Mouse (Mus musculus) adrenal gland, adult (tissue): ENCODE data around the gene Helt.
A peak's percentile ranks its signal among the peaks of the same experiment; 100 is the strongest.
"Not testable (repeated sequence)": the region's sequence is repeated elsewhere in the genome, so short reads cannot be mapped to it uniquely, and the experiment has no call there.

Experiments used
- DNase-seq, 2 experiments: peaks; one replicate each; pipeline ENCODE4 v3.0.0; 2022 to 2023; ENCODE audit warnings: low spot score in 1 of 2; ENCODE audit not compliant: inconsistent age in 2 of 2

The Helt gene

GRCm38 (mm10) chr8:46298847-46299246, 4.4 kb upstream of the Helt start:
- no peak for DNase-seq

GRCm38 (mm10) chr8:46296551-46296950, 2.1 kb upstream of the Helt start:
- no peak for DNase-seq

GRCm38 (mm10) chr8:46295951-46296350, 1.5 kb upstream of the Helt start:
- DNase-seq, result no peak

GRCm38 (mm10) chr8:46295101-46295534, 647 bp upstream of the Helt start:
- DNase-seq, result peak in 1 of 2 experiments; percentile 43

- DNase-seq, result peak; percentile 31 to 84
Observed at GRCm38 (mm10) chr8:46293741-46294151, 725 bp downstream of the Helt start.

GRCm38 (mm10) chr8:46293201-46293600, 1.3 kb downstream of the Helt start:
- DNase-seq, result no peak

GRCm38 (mm10) chr8:46291931-46292675, 2.4 kb downstream of the Helt start:
- no peak for DNase-seq

- DNase-seq, result no peak
Observed at GRCm38 (mm10) chr8:46289274-46289673, 5.2 kb downstream of the Helt start.

GRCm38 (mm10) chr8:46288021-46288420, 6.5 kb downstream of the Helt start:
- DNase-seq, result no peak

GRCm38 (mm10) chr8:46285980-46286379, 8.5 kb downstream of the Helt start:
- DNase-seq, result no peak

GRCm38 (mm10) chr8:46281536-46281935, 12.9 kb downstream of the Helt start:
- peak; percentile 61 to 87 for DNase-seq

GRCm38 (mm10) chr8:46276939-46277338, 17.5 kb downstream of the Helt start:
- no peak for DNase-seq

GRCm38 (mm10) chr8:46270741-46271140, 23.7 kb downstream of the Helt start:
- no peak for DNase-seq

- DNase-seq, result no peak
Observed at GRCm38 (mm10) chr8:46270147-46270546, 24.3 kb downstream of the Helt start.

- no peak for DNase-seq
Observed at GRCm38 (mm10) chr8:46266801-46267200, 27.7 kb downstream of the Helt start.

GRCm38 (mm10) chr8:46264206-46264605, 30.3 kb downstream of the Helt start:
- DNase-seq, result not testable (repeated sequence)

- DNase-seq, result no peak
Observed at GRCm38 (mm10) chr8:46257921-46258682, 36.4 kb downstream of the Helt start.

GRCm38 (mm10) chr8:46252456-46252855, 42.0 kb downstream of the Helt start:
- DNase-seq, result peak; percentile 11 to 62

GRCm38 (mm10) chr8:46251561-46251960, 42.9 kb downstream of the Helt start:
- no peak for DNase-seq

GRCm38 (mm10) chr8:46246346-46246745, 48.1 kb downstream of the Helt start:
- DNase-seq, result peak; percentile 36 to 76

- DNase-seq, result no peak
Observed at GRCm38 (mm10) chr8:46242946-46243345, 51.5 kb downstream of the Helt start.
